Mouse (Mus musculus) erythroblast, embryonic 14.5 days (primary cell): ENCODE data around the gene Iltifb.
"Not testable (repeated sequence)": the region's sequence is repeated elsewhere in the genome, so short reads cannot be mapped to it uniquely, and the experiment has no call there.

ENCODE experiments used
- GATA1 ChIP-seq: IDR thresholded peaks from 2 replicates; pipeline ENCODE4 v1.6.1; 2012; ENCODE audit warnings: low read length, inconsistent platforms, mixed read lengths
- TAL1 ChIP-seq: IDR thresholded peaks from 3 replicates; pipeline ENCODE4 v1.6.1; 2012; ENCODE audit warnings: low read length, inconsistent platforms, mixed read lengths

- TF ChIP-seq GATA1, TAL1: not testable (repeated sequence)
These were observed 48.3 kb upstream of the Iltifb start, which contains the start of gene Gm9046 for GRCm38 (mm10) chr10:118343155-118343554.
